Mouse (Mus musculus) lung, postnatal 0 days (tissue): Measurements from ENCODE around the gene Rassf7.

Source experiments
- CTCF ChIP-seq: IDR thresholded peaks from 2 replicates; pipeline ENCODE4 v1.5.1; 2016; ENCODE audit warnings: antibody characterized with exemption, mild to moderate bottlenecking
- EP300 ChIP-seq: IDR thresholded peaks from 2 replicates; pipeline ENCODE4 v1.6.1; 2016; ENCODE audit warnings: antibody characterized with exemption, mild to moderate bottlenecking, control low read depth

- TF ChIP-seq EP300, result no peak
- no peak for TF ChIP-seq CTCF
Measured at GRCm38 (mm10) chr7:141231551-141231950, 15.9 kb downstream of the Rassf7 start.
